Mouse (Mus musculus) liver, embryonic 11.5 days (tissue): ENCODE results near the gene Micu1. TPM values are rescaled to one million over a fixed set of nuclear protein-coding genes. Genes with fewer than 3 reads are reported as not detected.
"Not testable (repeated sequence)": the region's sequence is repeated elsewhere in the genome, so short reads cannot be mapped to it uniquely, and the experiment has no call there.

Experiments used
- ATAC-seq: fragments of 200-750 bp; cut with Nextera tagmentation; replicated peaks from 2 replicates; pipeline ENCODE4 v1.8.0; 2017; ENCODE audit warnings: moderate number of reproducible peaks, mild to moderate bottlenecking, moderate TSS enrichment, moderate library complexity; ENCODE audit not compliant: low FRiP score
- DNase-seq: peaks from one replicate; pipeline ENCODE4 v3.0.0-alpha.2; 2017; ENCODE audit warnings: low spot score
- H3K27ac ChIP-seq: fragments of 300-500 bp; sonication (generic); 2 replicates; pipeline ENCODE4 v1.5.1; 2014; ENCODE audit warnings: mild to moderate bottlenecking, low read depth, low read length, control low read depth
- H3K27me3 ChIP-seq: fragments of 300-500 bp; sonication (generic); replicated peaks from 2 replicates; pipeline ENCODE4 v1.6.1; 2014; ENCODE audit warnings: low read length, mixed read lengths; ENCODE audit not compliant: control insufficient read depth, insufficient read depth
- H3K36me3 ChIP-seq: fragments of 300-500 bp; sonication (generic); 2 replicates; pipeline ENCODE4 v1.6.1; 2014; ENCODE audit warnings: mild to moderate bottlenecking, low read length, moderate library complexity, mixed read lengths; ENCODE audit not compliant: control insufficient read depth, insufficient read depth
- H3K4me1 ChIP-seq: fragments of 300-500 bp; sonication (generic); replicated peaks from 2 replicates; pipeline ENCODE4 v1.6.1; 2014; ENCODE audit warnings: low read length, mixed read lengths; ENCODE audit not compliant: control insufficient read depth, insufficient read depth
- H3K4me2 ChIP-seq: fragments of 300-500 bp; sonication (generic); 2 replicates; pipeline ENCODE4 v1.6.1; 2014; ENCODE audit warnings: mild to moderate bottlenecking, control low read depth, moderate library complexity
- H3K4me3 ChIP-seq: fragments of 300-500 bp; sonication (generic); 2 replicates; pipeline ENCODE4 v1.5.1; 2014; ENCODE audit warnings: low read depth, low read length, control low read depth
- H3K9ac ChIP-seq: fragments of 300-500 bp; sonication (generic); 2 replicates; pipeline ENCODE4 v1.6.1; 2014; ENCODE audit warnings: low read depth, low read length, control low read depth
- H3K9me3 ChIP-seq: fragments of 300-500 bp; sonication (generic); 2 replicates; pipeline ENCODE4 v1.6.1; 2016; ENCODE audit warnings: low read length, inconsistent platforms, mixed read lengths; ENCODE audit not compliant: control insufficient read depth
- WGBS: fragments of 180-500 bp; shearing (Covaris S2); extraction: QIAGEN DNeasy Blood & Tissue Kit; methylation state at CpG from one replicate; pipeline ENCODE4 v1.1.7; 2014; 5-methylcytosine and 5-hydroxymethylcytosine counted together
- polyA plus RNA-seq: library from polyadenylated mRNA; unstranded; fragments of >200 nt; fragmentation: Nextera tagmentation; extraction: Ambion mirVana; gene quantifications from 2 replicates; pipeline ENCODE4 v1.2.1, GENCODE M21; 2014

The Micu1 gene
- polyA plus RNA-seq, 1 experiment from 2014 or later = 40.8 TPM

- not testable (repeated sequence) for H3K27ac ChIP-seq, H3K36me3 ChIP-seq, H3K9me3 ChIP-seq, H3K9ac ChIP-seq, H3K4me1 ChIP-seq, ATAC-seq, H3K4me2 ChIP-seq, H3K4me3 ChIP-seq, DNase-seq, H3K27me3 ChIP-seq
- WGBS = 87% methylated on average over 3 of the region's 3 CpGs
Observed at GRCm38 (mm10) chr10:59685586-59685985, 16.7 kb upstream of the Micu1 start.

GRCm38 (mm10) chr10:59687126-59687525, 15.2 kb upstream of the Micu1 start:
- ATAC-seq = no peak
- Histone ChIP-seq H3K9ac (no peak overlapping the region), H3K9me3 (no peaks in the 10 kb centered on the region), H3K27me3 (no peaks in the 10 kb centered on the region), H3K4me1 (no peaks in the 10 kb centered on the region), H3K27ac (no peak overlapping the region), H3K4me3 (no peak overlapping the region), H3K36me3 (no peaks in the 10 kb centered on the region), H3K4me2 (no peak overlapping the region)
- DNase-seq = no peak
- WGBS = 68% methylated on average over 2 of the region's 2 CpGs

- Histone ChIP-seq H3K4me2 (no peak overlapping the region), H3K9ac (no peak overlapping the region), H3K4me3 (no peak overlapping the region), H3K4me1 (no peaks in the 10 kb centered on the region), H3K27ac (no peak overlapping the region), H3K27me3 (no peaks in the 10 kb centered on the region), H3K9me3 (no peaks in the 10 kb centered on the region), H3K36me3 (no peaks in the 10 kb centered on the region)
- ATAC-seq (no peak), DNase-seq (no peak)
- 66% methylated on average over 6 of the region's 6 CpGs for WGBS
Observed at GRCm38 (mm10) chr10:59689836-59690235, 12.4 kb upstream of the Micu1 start.

- H3K4me2 ChIP-seq = no peak overlapping the region
- no peak for DNase-seq
- H3K9ac ChIP-seq = no peak overlapping the region
- no peak overlapping the region for H3K4me3 ChIP-seq
- H3K9me3 ChIP-seq = no peaks in the 10 kb centered on the region
- no peaks in the 10 kb centered on the region for H3K4me1 ChIP-seq
- H3K36me3 ChIP-seq = no peaks in the 10 kb centered on the region
- H3K27ac ChIP-seq = no peak overlapping the region
- no peaks in the 10 kb centered on the region for H3K27me3 ChIP-seq
- WGBS = 37% methylated on average over 6 of the region's 6 CpGs
- ATAC-seq = no peak
Observed at GRCm38 (mm10) chr10:59692441-59692840, 9.8 kb upstream of the Micu1 start.

- no peaks in the 10 kb centered on the region for H3K27me3 ChIP-seq
- H3K9ac ChIP-seq = no peak overlapping the region
- H3K4me3 ChIP-seq = no peak overlapping the region
- H3K4me1 ChIP-seq = no peaks in the 10 kb centered on the region
- no peak overlapping the region for H3K27ac ChIP-seq
- H3K36me3 ChIP-seq = no peaks in the 10 kb centered on the region
- ATAC-seq (no peak), DNase-seq (no peak)
- 75% methylated on average over 2 of the region's 2 CpGs for WGBS
- H3K4me2 ChIP-seq = no peak overlapping the region
- H3K9me3 ChIP-seq = no peaks in the 10 kb centered on the region
Observed at GRCm38 (mm10) chr10:59694104-59694503, 8.2 kb upstream of the Micu1 start.

- WGBS = 75% methylated on average over 5 of the region's 5 CpGs
Observed at GRCm38 (mm10) chr10:59699516-59699915, 2.8 kb upstream of the Micu1 start.

GRCm38 (mm10) chr10:59701805-59702204, 472 bp upstream of the Micu1 start:
- Histone ChIP-seq H3K4me3 (peak overlapping the region; percentile 63), H3K9me3 (no peaks in the 10 kb centered on the region), H3K36me3 (no peaks in the 10 kb centered on the region), H3K4me1 (peaks cover 6% of the 10 kb centered on the region), H3K27me3 (no peaks in the 10 kb centered on the region), H3K27ac (no peak overlapping the region), H3K9ac (no peak overlapping the region), H3K4me2 (peak overlapping the region; percentile 83)
- 38% methylated on average over 5 of the region's 5 CpGs for WGBS
- no peak for ATAC-seq
- no peak for DNase-seq

More at GRCm38 (mm10) chr10:59699516-59699915, 2.8 kb upstream of the Micu1 start:
- Histone ChIP-seq H3K4me1 (peaks cover 6% of the 10 kb centered on the region), H3K27me3 (no peaks in the 10 kb centered on the region), H3K27ac (no peak overlapping the region), H3K4me2 (no peak overlapping the region), H3K9me3 (no peaks in the 10 kb centered on the region), H3K36me3 (no peaks in the 10 kb centered on the region), H3K9ac (no peak overlapping the region), H3K4me3 (no peak overlapping the region)
- DNase-seq (no peak), ATAC-seq (no peak)

- WGBS = 16% methylated on average over 15 of the region's 15 CpGs
- Histone ChIP-seq H3K36me3 (no peaks in the 10 kb centered on the region), H3K4me2 (peak overlapping the region; percentile 83), H3K4me1 (peaks cover 6% of the 10 kb centered on the region), H3K27me3 (no peaks in the 10 kb centered on the region), H3K4me3 (peak overlapping the region; percentile 63), H3K27ac (0 out of 2 replicates have a peak overlapping the region, but pooled peaks have one; percentile 65), H3K9ac (peak overlapping the region; percentile 64), H3K9me3 (no peaks in the 10 kb centered on the region)
- ATAC-seq = no peak; the same call in 1 of the 2 replicates
- no peak for DNase-seq
Observed at GRCm38 (mm10) chr10:59703060-59703760, 933 bp downstream of the Micu1 start.

GRCm38 (mm10) chr10:59706991-59707546, 4.8 kb downstream of the Micu1 start:
- DNase-seq (no peak), ATAC-seq (no peak)
- H3K4me1 ChIP-seq = peaks cover 6% of the 10 kb centered on the region
- H3K4me3 ChIP-seq = no peak overlapping the region
- no peaks in the 10 kb centered on the region for H3K36me3 ChIP-seq
- no peak overlapping the region for H3K27ac ChIP-seq
- H3K4me2 ChIP-seq = no peak overlapping the region
- H3K27me3 ChIP-seq = no peaks in the 10 kb centered on the region
- H3K9me3 ChIP-seq = no peaks in the 10 kb centered on the region
- no peak overlapping the region for H3K9ac ChIP-seq
- 73% methylated on average over 6 of the region's 6 CpGs for WGBS
